Mouse (Mus musculus) cortical plate, adult 2 months (tissue): Measurements from ENCODE around the gene Slc24a2.

Experiments
- CTCF ChIP-seq: fragments of 200-500 bp; IDR thresholded peaks from 2 replicates; pipeline ENCODE4 v1.5.1; 2011; ENCODE audit warnings: mild to moderate bottlenecking, control low read depth, low read length; ENCODE audit not compliant: insufficient read depth; ENCODE audit errors: extremely low read depth
- POLR2A ChIP-seq: fragments of 200-500 bp; IDR thresholded peaks from 2 replicates; pipeline ENCODE4 v1.6.1; 2011; ENCODE audit warnings: mild to moderate bottlenecking, low read length, control low read depth; ENCODE audit not compliant: insufficient read depth; ENCODE audit errors: extremely low read depth

GRCm38 (mm10) chr4:87015746-87016145 lies 214.5 kb downstream of the Slc24a2 start:
- TF ChIP-seq CTCF (no peak), POLR2A (no peak)
